Mouse (Mus musculus) myocyte (in vitro differentiated cells): ENCODE results near the gene Vps13a.

Experiments
- CEBPB ChIP-seq: IDR thresholded peaks from 2 replicates; pipeline ENCODE4 v1.6.1; 2011; ENCODE audit warnings: mild to moderate bottlenecking, moderate library complexity; ENCODE audit not compliant: poor library complexity, insufficient read depth, severe bottlenecking
- E2F4 ChIP-seq: IDR thresholded peaks from one replicate; pipeline ENCODE4 v1.6.1; 2011; ENCODE audit warnings: mild to moderate bottlenecking, control low read depth, moderate library complexity; ENCODE audit not compliant: insufficient read depth
- MAX ChIP-seq: IDR thresholded peaks from one replicate; pipeline ENCODE4 v1.6.1; 2011; ENCODE audit warnings: low read depth, mild to moderate bottlenecking, control low read depth
- MYOD1 ChIP-seq, 3 experiments: IDR thresholded peaks; one replicate each; pipeline ENCODE4 v1.6.1; 2011; ENCODE audit warnings: control low read depth in 2 of 3, low read depth in 2 of 3, mild to moderate bottlenecking in 2 of 3, moderate library complexity in 1 of 3; ENCODE audit not compliant: insufficient read length in 2 of 3, control insufficient read depth in 1 of 3
- MYOG ChIP-seq, 3 experiments: IDR thresholded peaks; one replicate each; pipeline ENCODE4 v1.6.1; 2011; ENCODE audit warnings: control low read depth in 2 of 3, low read depth in 2 of 3, mild to moderate bottlenecking in 2 of 3; ENCODE audit not compliant: insufficient read length in 2 of 3, control insufficient read depth in 1 of 3, insufficient read depth in 1 of 3
- POLR2A ChIP-seq: IDR thresholded peaks from one replicate; pipeline ENCODE4 v1.6.1; 2011; ENCODE audit warnings: low read depth, mild to moderate bottlenecking, control low read depth, moderate library complexity; ENCODE audit not compliant: insufficient read length
- POLR2AphosphoS2 ChIP-seq: IDR thresholded peaks from one replicate; pipeline ENCODE4 v1.6.1; 2011; ENCODE audit warnings: low read depth, control low read depth; ENCODE audit not compliant: insufficient read length
- SRF ChIP-seq: IDR thresholded peaks from one replicate; pipeline ENCODE4 v1.6.1; 2011; ENCODE audit warnings: low read depth; ENCODE audit not compliant: control insufficient read depth, insufficient read length
- TCF12 ChIP-seq: IDR thresholded peaks from one replicate; pipeline ENCODE4 v1.6.1; 2011; ENCODE audit warnings: mild to moderate bottlenecking, control low read depth; ENCODE audit not compliant: poor library complexity, insufficient read depth, severe bottlenecking
- TCF3 ChIP-seq: IDR thresholded peaks from one replicate; pipeline ENCODE4 v1.6.1; 2011; ENCODE audit warnings: low read depth, control low read depth; ENCODE audit not compliant: insufficient read length
- USF1 ChIP-seq: IDR thresholded peaks from one replicate; pipeline ENCODE4 v1.6.1; 2011; ENCODE audit warnings: low read depth, mild to moderate bottlenecking, control low read depth, moderate library complexity

DNA sequence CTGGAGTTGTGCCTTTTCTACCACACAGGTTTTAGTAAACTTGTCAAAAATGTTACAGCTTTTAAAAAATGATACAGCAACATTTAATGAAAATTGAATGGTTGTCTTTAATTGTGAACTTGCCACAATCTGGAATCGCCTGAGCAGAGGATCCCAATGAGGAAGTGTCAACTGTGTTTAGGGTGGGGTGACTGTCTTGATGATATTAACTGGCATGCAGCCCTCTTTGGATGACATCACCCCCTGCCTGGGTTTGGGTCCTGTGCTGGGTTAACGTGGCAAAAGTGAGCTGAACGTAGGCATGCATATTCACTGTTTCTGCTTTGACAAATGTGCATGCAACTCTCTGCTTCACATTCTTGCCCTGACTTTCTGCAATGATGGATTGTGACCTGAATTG, 27.6 kb downstream of the Vps13a start:
- no peak for TF ChIP-seq POLR2A
- TF ChIP-seq USF1 = no peak
- TF ChIP-seq CEBPB = no peak
- TF ChIP-seq MAX = no peak
- no peak for TF ChIP-seq TCF12
- TF ChIP-seq MYOD1 (IDR thresholded peaks at IDR 0.05; ENCODE audit: control insufficient read depth in 1 of 3, insufficient read length in 2 of 3, low read depth in 2 of 3) = no peak
- TF ChIP-seq SRF = no peak
- no peak for TF ChIP-seq POLR2AphosphoS2
- no peak for TF ChIP-seq MYOG (IDR thresholded peaks at IDR 0.05; ENCODE audit: control insufficient read depth in 1 of 3, insufficient read depth in 1 of 3, insufficient read length in 2 of 3, low read depth in 2 of 3)
- no peak for TF ChIP-seq TCF3
- TF ChIP-seq E2F4 = no peak
